Mouse (Mus musculus) retina, adult 2 months (tissue): ENCODE data around the gene Olfr559.

Experiments
- DNase-seq: peaks from one replicate; pipeline ENCODE4 v3.0.0-alpha.2; 2012; ENCODE audit warnings: low read depth, low spot score

Gene Olfr559

GRCm38 (mm10) chr7:102727391-102727790, at the start of gene Olfr559:
Olfr559 (minus strand) TSS chr7:102727491.
- DNase-seq = no peak

- DNase-seq = no peak
Observed at GRCm38 (mm10) chr7:102770921-102771320, 43.6 kb upstream of the Olfr559 start, which contains the start of gene Olfr561. Olfr561 (plus strand) TSS chr7:102771221.

- no peak for DNase-seq
Observed at GRCm38 (mm10) chr7:102759266-102759665, 32.0 kb upstream of the Olfr559 start, which contains the start of the genes Olfr560 and Olfr78. Olfr560 (minus strand) TSS chr7:102759366. Olfr78 (minus strand) TSS chr7:102759471.

GRCm38 (mm10) chr7:102752086-102752485, 24.8 kb upstream of the Olfr559 start:
- DNase-seq = no peak

- no peak for DNase-seq
Observed at GRCm38 (mm10) chr7:102737705-102738104, 10.4 kb upstream of the Olfr559 start.

- DNase-seq = no peak
Observed at GRCm38 (mm10) chr7:102733793-102734192, 6.5 kb upstream of the Olfr559 start.

GRCm38 (mm10) chr7:102718970-102719369, 8.3 kb downstream of the Olfr559 start, which contains the start of gene Olfr33:
Olfr33 (minus strand) TSS chr7:102719070.
- DNase-seq = no peak

GRCm38 (mm10) chr7:102701915-102702314, 25.4 kb downstream of the Olfr559 start, which contains the start of gene Olfr558:
Olfr558 (plus strand) TSS chr7:102702215.
- no peak for DNase-seq

- DNase-seq = no peak
Observed at GRCm38 (mm10) chr7:102698461-102698860, 28.8 kb downstream of the Olfr559 start.

- DNase-seq = peak; percentile 9
Observed at GRCm38 (mm10) chr7:102695358-102696125, 31.7 kb downstream of the Olfr559 start, which contains the start of gene Olfr557. Olfr557 (plus strand) TSS chr7:102695910.

- peak; percentile 26 for DNase-seq
Observed at GRCm38 (mm10) chr7:102686944-102687501, 40.3 kb downstream of the Olfr559 start, which contains the start of gene Trim68. Trim68 (minus strand) TSS chr7:102687327.

GRCm38 (mm10) chr7:102681916-102682315, 45.4 kb downstream of the Olfr559 start:
- no peak for DNase-seq

GRCm38 (mm10) chr7:102676225-102676624, 51.1 kb downstream of the Olfr559 start:
- DNase-seq = no peak
